Mouse (Mus musculus) midbrain, embryonic 16.5 days (tissue): ENCODE data around the gene Esrp2. TPM values are rescaled to one million over a fixed set of nuclear protein-coding genes. Genes with fewer than 3 reads are reported as not detected.

Experiments used
- ATAC-seq: fragments of 200-750 bp; cut with Nextera tagmentation; 2 replicates; pipeline ENCODE4 v1.8.0; 2017; ENCODE audit warnings: moderate TSS enrichment
- H3K27ac ChIP-seq: fragments of 300-500 bp; sonication (generic); 2 replicates; pipeline ENCODE4 v1.5.1; 2014; ENCODE audit warnings: mild to moderate bottlenecking, low read length, mixed read lengths
- H3K27me3 ChIP-seq: fragments of 300-500 bp; sonication (generic); 2 replicates; pipeline ENCODE4 v1.6.1; 2014; ENCODE audit warnings: low read depth, low read length, mixed read lengths; ENCODE audit not compliant: control insufficient read depth, insufficient read depth
- H3K36me3 ChIP-seq: fragments of 300-500 bp; sonication (generic); 2 replicates; pipeline ENCODE4 v1.6.1; 2014; ENCODE audit warnings: mild to moderate bottlenecking, low read length, moderate library complexity, mixed read lengths; ENCODE audit not compliant: control insufficient read depth, insufficient read depth
- H3K4me1 ChIP-seq: fragments of 300-500 bp; sonication (generic); 2 replicates; pipeline ENCODE4 v1.6.1; 2014; ENCODE audit warnings: mild to moderate bottlenecking, low read length, mixed read lengths; ENCODE audit not compliant: control insufficient read depth, insufficient read depth
- H3K4me2 ChIP-seq: fragments of 300-500 bp; sonication (generic); 2 replicates; pipeline ENCODE4 v1.6.1; 2014; ENCODE audit warnings: mild to moderate bottlenecking, low read length, mixed read lengths
- H3K4me3 ChIP-seq: fragments of 300-500 bp; sonication (generic); 2 replicates; pipeline ENCODE4 v1.5.1; 2014; ENCODE audit warnings: low read depth, mild to moderate bottlenecking, low read length, moderate library complexity, mixed read lengths
- H3K9ac ChIP-seq: fragments of 300-500 bp; sonication (generic); 2 replicates; pipeline ENCODE4 v1.6.1; 2014; ENCODE audit warnings: low read depth, low read length, mixed read lengths
- H3K9me3 ChIP-seq: fragments of 300-500 bp; sonication (generic); replicated peaks from 2 replicates; pipeline ENCODE4 v1.6.1; 2014; ENCODE audit warnings: mild to moderate bottlenecking, low read length, mixed read lengths; ENCODE audit not compliant: control insufficient read depth, poor library complexity, severe bottlenecking
- WGBS: fragments of 180-500 bp; shearing (Covaris S2); extraction: QIAGEN DNeasy Blood & Tissue Kit; methylation state at CpG from one replicate; pipeline ENCODE4 v1.1.7; 2014; 5-methylcytosine and 5-hydroxymethylcytosine counted together
- polyA plus RNA-seq: library from polyadenylated mRNA; unstranded; fragments of >200 nt; fragmentation: Nextera tagmentation; extraction: Ambion mirVana; gene quantifications from 2 replicates; pipeline ENCODE4 v1.2.1, GENCODE M21; 2015

Gene Esrp2
- polyA plus RNA-seq, 1 experiment from 2014 or later, result 0.29 TPM

DNA sequence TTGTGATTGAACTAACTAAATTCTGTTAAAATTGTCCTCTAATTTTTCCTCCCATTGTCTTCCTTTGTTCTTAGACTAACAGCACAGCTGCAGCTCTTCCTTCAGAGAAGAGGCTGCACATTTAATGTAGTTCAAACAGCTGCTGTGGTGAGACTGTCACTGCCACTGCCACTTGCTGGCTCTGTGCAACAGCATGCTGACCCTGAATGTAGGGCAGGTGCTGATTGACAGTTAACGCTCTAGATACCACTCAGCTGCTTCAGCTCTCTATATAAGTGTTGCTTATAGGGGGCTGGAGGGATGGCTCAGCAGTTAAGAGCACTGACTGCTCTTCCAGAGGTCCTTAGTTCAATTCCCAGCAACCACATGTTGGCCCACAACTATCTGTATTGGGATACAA is 24.3 kb downstream of the Esrp2 start:
- H3K27ac ChIP-seq, result no peak overlapping the region
- no peak for ATAC-seq
- H3K9ac ChIP-seq, result no peak overlapping the region
- WGBS, result 88% methylated on average over 1 of the region's 1 CpGs
- H3K36me3 ChIP-seq, result peaks cover 16% of the 10 kb centered on the region
- no peak overlapping the region for H3K4me3 ChIP-seq
- H3K4me2 ChIP-seq, result no peak overlapping the region
- no peaks in the 10 kb centered on the region for H3K27me3 ChIP-seq
- no peaks in the 10 kb centered on the region for H3K9me3 ChIP-seq
- no peaks in the 10 kb centered on the region for H3K4me1 ChIP-seq

DNA sequence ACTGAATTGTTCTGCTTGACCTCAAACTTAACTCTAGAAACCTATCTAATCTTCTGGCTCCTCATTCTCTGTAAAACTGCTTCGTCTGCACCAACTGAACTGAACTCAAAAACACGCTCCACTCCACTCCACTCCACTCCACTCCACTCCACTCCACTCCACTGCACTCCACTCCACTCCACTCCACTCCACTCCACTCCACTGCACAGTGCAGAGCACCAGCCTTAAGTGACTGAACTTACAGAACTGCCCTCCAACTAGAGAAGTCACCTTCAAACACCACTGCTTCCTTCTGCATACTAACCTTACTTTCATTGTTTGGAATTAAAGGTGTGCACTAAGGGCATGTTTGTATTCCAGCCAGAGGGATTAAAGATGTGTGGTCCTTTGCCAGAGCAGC is 24.7 kb downstream of the Esrp2 start:
- peaks cover 16% of the 10 kb centered on the region for H3K36me3 ChIP-seq
- no peaks in the 10 kb centered on the region for H3K4me1 ChIP-seq
- no peaks in the 10 kb centered on the region for H3K27me3 ChIP-seq
- H3K9ac ChIP-seq, result no peak overlapping the region
- H3K4me2 ChIP-seq, result no peak overlapping the region
- H3K4me3 ChIP-seq, result no peak overlapping the region
- no peak overlapping the region for H3K27ac ChIP-seq
- WGBS, result 88% methylated on average over 2 of the region's 2 CpGs
- ATAC-seq, result no peak
- no peaks in the 10 kb centered on the region for H3K9me3 ChIP-seq

DNA sequence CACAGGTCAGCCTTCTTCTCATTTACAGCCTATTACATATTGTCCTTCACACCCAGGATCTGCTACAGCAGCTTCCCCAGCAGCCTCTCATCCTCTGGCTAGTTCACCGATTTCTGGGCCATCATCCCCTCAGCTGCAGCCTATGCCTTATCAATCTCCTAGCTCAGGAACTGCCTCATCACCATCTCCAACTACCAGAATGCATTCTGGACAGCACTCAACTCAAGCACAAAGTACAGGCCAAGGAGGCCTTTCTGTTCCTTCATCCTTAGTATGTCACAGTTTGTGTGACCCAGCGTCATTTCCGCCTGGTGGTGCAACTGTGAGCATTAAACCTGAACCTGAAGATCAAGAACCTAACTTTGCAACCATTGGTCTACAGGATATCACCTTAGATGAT is 28.0 kb downstream of the Esrp2 start:
- no peaks in the 10 kb centered on the region for H3K27me3 ChIP-seq
- H3K4me2 ChIP-seq, result no peak overlapping the region
- 94% methylated on average over 3 of the region's 3 CpGs for WGBS
- ATAC-seq, result no peak
- H3K4me3 ChIP-seq, result no peak overlapping the region
- no peak overlapping the region for H3K9ac ChIP-seq
- H3K9me3 ChIP-seq, result no peaks in the 10 kb centered on the region
- H3K27ac ChIP-seq, result no peak overlapping the region
- H3K4me1 ChIP-seq, result no peaks in the 10 kb centered on the region
- peaks cover 13% of the 10 kb centered on the region for H3K36me3 ChIP-seq

DNA sequence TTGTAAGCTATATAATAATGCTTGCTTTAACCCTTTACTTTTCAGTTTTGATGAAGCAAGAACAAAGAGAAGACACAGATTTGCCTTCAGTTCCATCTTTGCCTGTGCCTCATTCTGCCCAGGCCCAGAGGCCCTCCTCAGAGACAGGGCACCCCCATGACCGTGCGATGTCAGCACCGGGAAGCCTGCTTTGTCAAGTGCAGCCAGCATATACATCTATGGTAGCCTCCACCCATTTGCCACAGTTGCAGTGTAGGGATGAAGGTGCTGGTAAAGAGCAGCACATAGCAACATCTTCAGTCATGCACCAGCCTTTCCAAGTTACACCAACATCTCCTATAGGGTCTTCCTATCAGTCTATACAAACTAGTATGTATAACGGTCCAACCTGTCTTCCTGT is 28.7 kb downstream of the Esrp2 start:
- no peak overlapping the region for H3K27ac ChIP-seq
- no peak for ATAC-seq
- H3K27me3 ChIP-seq, result no peaks in the 10 kb centered on the region
- H3K4me1 ChIP-seq, result no peaks in the 10 kb centered on the region
- H3K36me3 ChIP-seq, result peaks cover 13% of the 10 kb centered on the region
- H3K9ac ChIP-seq, result no peak overlapping the region
- 95% methylated on average over 4 of the region's 4 CpGs for WGBS
- no peaks in the 10 kb centered on the region for H3K9me3 ChIP-seq
- no peak overlapping the region for H3K4me2 ChIP-seq
- no peak overlapping the region for H3K4me3 ChIP-seq

DNA sequence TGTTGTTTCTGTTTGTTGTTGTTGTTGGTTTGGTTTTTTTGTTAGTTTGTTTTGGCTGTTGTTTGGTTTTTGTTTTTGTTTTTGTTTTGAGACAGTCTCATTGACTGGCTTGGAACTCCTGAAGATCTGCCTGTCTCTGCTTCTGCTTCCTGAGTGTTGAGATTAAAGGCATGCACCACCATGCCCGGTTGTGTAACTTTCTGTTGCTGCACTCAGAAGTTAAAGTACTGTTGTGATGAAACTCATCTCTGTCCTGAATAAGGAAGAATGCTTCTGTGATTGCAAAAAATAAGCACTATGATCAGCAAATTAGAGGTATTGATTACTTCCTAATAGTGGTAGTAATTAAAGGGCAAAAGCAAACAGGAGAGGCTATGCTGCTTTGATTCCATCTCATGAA is 30.6 kb downstream of the Esrp2 start:
- Histone ChIP-seq H3K27me3 (no peaks in the 10 kb centered on the region), H3K27ac (no peak overlapping the region), H3K9ac (no peak overlapping the region), H3K4me1 (no peaks in the 10 kb centered on the region), H3K4me3 (no peak overlapping the region), H3K36me3 (peaks cover 13% of the 10 kb centered on the region), H3K9me3 (no peaks in the 10 kb centered on the region), H3K4me2 (no peak overlapping the region)
- WGBS, result 96% methylated on average over 1 of the region's 1 CpGs
- no peak for ATAC-seq

DNA sequence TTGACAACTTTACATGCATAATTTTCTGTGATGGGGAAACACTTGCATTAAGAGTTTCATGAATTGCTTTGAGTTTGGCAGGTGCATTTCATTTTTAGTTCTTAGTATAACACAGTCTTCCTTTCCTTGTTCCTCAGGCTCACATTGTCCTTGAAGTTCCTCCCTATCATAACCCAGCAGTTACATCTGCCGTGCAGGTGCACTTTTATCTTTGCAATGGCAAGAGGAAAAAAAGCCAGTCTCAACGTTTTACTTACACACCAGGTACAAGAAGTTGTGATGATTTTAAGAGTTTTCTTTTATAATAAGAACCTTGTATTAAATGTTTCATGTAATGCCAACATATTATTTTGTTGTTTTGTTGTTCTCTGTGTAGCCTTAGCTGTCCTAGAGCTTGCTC is 32.9 kb downstream of the Esrp2 start:
- Histone ChIP-seq H3K4me3 (no peak overlapping the region), H3K27ac (no peak overlapping the region), H3K36me3 (peaks cover 9% of the 10 kb centered on the region), H3K9ac (no peak overlapping the region), H3K4me1 (no peaks in the 10 kb centered on the region), H3K4me2 (no peak overlapping the region), H3K27me3 (no peaks in the 10 kb centered on the region), H3K9me3 (no peaks in the 10 kb centered on the region)
- WGBS, result 92% methylated on average over 2 of the region's 2 CpGs
- no peak for ATAC-seq

DNA sequence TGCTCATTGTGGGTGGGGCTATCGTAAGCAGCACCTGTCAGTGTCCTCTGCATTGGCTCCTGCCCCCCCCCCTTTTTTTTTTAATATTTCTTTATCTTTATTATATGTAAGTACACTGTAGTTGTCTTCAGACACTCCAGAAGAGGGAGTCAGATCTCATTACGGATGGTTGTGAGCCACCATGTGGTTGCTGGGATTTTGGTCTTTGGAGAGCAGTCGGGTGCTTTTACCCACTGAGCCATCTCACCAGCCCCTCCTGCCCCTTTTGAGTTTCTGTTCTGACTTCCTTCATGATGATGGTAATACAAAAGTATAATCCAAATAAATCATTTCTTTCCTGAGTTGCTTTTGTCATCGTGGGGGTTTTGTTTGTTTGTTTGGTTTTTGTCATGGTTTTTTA is 34.5 kb downstream of the Esrp2 start:
- no peaks in the 10 kb centered on the region for H3K9me3 ChIP-seq
- WGBS, result 95% methylated on average over 4 of the region's 4 CpGs
- H3K9ac ChIP-seq, result no peak overlapping the region
- ATAC-seq, result no peak
- no peak overlapping the region for H3K27ac ChIP-seq
- no peaks in the 10 kb centered on the region for H3K27me3 ChIP-seq
- H3K4me2 ChIP-seq, result no peak overlapping the region
- peaks cover 4% of the 10 kb centered on the region for H3K36me3 ChIP-seq
- H3K4me1 ChIP-seq, result no peaks in the 10 kb centered on the region
- H3K4me3 ChIP-seq, result no peak overlapping the region

Other genes starting within 250 kb of the Esrp2 start
- gene Nrn1l, start 243.4 kb downstream of the Esrp2 start, polyA plus RNA-seq, result 0.53 TPM in 1 of 2 replicates, not detected in the other
- gene Pskh1, start 236.5 kb downstream of the Esrp2 start, polyA plus RNA-seq, result 10.6 and 10.8 TPM in 2 replicates
- gene Ctrl, start 203.1 kb downstream of the Esrp2 start, polyA plus RNA-seq, result 4.5 and 4.9 TPM in 2 replicates
- gene Psmb10, start 198.5 kb downstream of the Esrp2 start, polyA plus RNA-seq, result 59.6 and 71.2 TPM in 2 replicates
- 1.3 and 3.0 TPM in 2 replicates for gene Lcat, start 193.6 kb downstream of the Esrp2 start, polyA plus RNA-seq
- gene Slc12a4, start 170.9 kb downstream of the Esrp2 start, polyA plus RNA-seq, result 7.6 and 10.6 TPM in 2 replicates
- not detected in 2 replicates for gene Dpep3, start 157.5 kb downstream of the Esrp2 start, polyA plus RNA-seq
- gene Dus2, start 145.6 kb downstream of the Esrp2 start, polyA plus RNA-seq, result 29.4 and 29.8 TPM in 2 replicates
- 0.25 TPM in 1 of 2 replicates, not detected in the other for gene Dpep2nb, start 131.0 kb downstream of the Esrp2 start, polyA plus RNA-seq
- 20.3 and 21.5 TPM in 2 replicates for gene Ddx28, start 125.1 kb downstream of the Esrp2 start, polyA plus RNA-seq
- 2.1 and 3.2 TPM in 2 replicates for gene Nfatc3, start 78.1 kb downstream of the Esrp2 start, polyA plus RNA-seq
- gene Pla2g15, start 13.4 kb upstream of the Esrp2 start, polyA plus RNA-seq, result 24.5 and 25.2 TPM in 2 replicates
- 41.8 and 53.5 TPM in 2 replicates for gene Slc7a6, start 31.9 kb upstream of the Esrp2 start, polyA plus RNA-seq
- 30.8 and 33.1 TPM in 2 replicates for gene Slc7a6os, start 74.0 kb upstream of the Esrp2 start, polyA plus RNA-seq
- gene Prmt7, start 74.0 kb upstream of the Esrp2 start, polyA plus RNA-seq, result 60.9 and 61.5 TPM in 2 replicates
- 69.6 and 76.2 TPM in 2 replicates for gene Smpd3, start 201.0 kb upstream of the Esrp2 start, polyA plus RNA-seq